Mouse (Mus musculus) ovary, postnatal 10 days (tissue): ENCODE measurements around the gene Olfr1080.
"Not testable (repeated sequence)": the region's sequence is repeated elsewhere in the genome, so short reads cannot be mapped to it uniquely, and the experiment has no call there.

Experiments used
- DNase-seq: peaks from one replicate; pipeline ENCODE4 v3.0.0; 2022; ENCODE audit warnings: low spot score

The Olfr1080 gene

DNA sequence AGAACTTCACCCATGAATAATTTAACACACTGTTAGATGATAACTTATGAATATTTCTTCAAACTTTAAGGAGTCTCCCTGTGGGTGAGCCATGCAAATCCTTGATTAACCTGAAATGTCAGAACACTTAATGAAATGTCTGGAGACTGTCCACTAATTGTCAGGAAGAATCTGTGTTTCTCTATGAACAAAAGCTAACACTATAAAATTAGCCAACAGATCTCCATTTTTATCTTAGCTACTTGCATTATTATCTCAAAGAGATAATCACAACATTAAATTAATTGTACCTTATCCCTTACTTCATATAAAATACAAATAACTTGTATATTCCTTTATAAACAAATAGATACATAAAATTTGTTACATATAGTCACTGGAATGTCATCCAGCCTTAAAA, at the start of gene Olfr1080:
Gene Olfr1080, minus strand, starts transcription at position 101 of the 400 bp plus-strand sequence.
- DNase-seq, result not testable (repeated sequence)

DNA sequence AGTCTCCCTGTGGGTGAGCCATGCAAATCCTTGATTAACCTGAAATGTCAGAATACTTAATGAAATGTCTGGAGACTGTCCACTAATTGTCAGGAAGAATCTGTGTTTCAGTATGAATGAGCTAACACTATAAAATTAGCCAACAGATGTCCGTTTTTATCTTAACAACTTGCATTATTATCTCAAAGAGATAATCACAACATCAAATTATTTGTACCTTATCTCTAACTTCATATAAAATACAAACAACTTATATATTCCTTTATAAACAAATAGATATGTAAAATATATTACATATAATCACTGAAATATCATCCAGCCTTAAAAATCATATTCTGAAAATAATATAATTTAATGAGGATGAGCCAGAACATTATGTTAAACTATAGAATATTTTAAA, 40.8 kb upstream of the Olfr1080 start, which contains the start of gene Olfr1082:
Gene Olfr1082, minus strand, starts transcription at position 101 of the 400 bp plus-strand sequence.
- DNase-seq, result not testable (repeated sequence)

DNA sequence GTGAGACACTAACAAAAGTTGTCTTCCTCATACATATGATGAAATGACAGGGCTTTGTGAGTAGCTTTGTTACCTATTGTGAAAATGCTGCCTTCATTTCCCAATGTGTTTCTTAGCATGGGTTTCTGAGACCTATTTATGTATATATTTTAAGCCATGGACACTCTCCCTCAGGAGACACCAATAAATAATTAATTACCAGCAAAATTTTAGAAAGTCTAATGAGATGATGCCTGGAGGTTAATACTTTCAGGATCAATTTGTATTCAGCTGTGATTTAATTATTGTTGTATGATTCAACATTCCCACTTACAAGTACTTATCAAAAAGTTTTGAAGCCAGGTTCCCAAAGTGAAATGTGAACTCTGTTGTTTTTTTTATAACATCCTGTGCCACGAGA, 15.7 kb downstream of the Olfr1080 start, which contains the start of gene Olfr1079:
Gene Olfr1079, minus strand, starts transcription at position 101 of the 400 bp plus-strand sequence.
- DNase-seq, result no peak

DNA sequence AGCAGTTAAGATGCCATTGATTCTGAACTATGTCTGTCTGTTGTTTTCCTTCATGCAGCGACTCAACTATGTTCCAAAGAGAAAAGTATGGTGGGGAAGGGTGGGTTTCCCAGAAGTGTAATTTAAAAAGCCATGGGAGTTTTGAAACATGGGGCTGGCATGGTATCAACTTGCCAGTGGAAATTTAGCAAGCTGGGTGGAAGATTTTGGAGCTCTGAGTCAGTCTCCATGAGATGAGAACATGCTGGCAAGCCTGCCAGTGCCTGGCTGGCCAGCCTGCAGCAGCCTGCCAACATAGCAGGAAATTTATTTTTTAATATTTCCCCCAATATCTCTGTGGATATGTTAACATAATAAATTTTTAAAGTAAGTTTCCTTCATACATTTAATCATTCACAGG, 27.0 kb downstream of the Olfr1080 start:
- DNase-seq, result no peak

DNA sequence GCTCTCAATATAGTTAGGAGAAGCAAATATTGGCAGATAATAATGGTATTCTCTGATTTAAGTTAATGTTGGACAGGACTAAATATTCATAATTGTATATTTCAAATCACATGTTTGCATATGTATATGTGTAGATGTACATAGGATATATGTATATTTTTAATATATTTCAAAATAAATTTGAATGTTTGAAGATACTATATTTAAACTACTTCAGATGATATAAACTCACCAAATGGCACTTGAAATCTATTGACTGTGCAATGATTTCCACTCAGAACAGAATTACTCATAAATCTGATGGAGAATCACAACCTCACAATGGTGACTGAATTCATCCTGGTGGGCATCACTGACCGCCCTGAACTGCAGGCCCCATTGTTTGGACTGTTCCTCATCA, 49.9 kb downstream of the Olfr1080 start, which contains the start of gene Olfr1076:
Gene Olfr1076, plus strand, starts transcription at position 301 of the 400 bp plus-strand sequence.
- DNase-seq, result no peak
